Mouse (Mus musculus): ENCODE measurements around the gene Svs6.

DNA sequence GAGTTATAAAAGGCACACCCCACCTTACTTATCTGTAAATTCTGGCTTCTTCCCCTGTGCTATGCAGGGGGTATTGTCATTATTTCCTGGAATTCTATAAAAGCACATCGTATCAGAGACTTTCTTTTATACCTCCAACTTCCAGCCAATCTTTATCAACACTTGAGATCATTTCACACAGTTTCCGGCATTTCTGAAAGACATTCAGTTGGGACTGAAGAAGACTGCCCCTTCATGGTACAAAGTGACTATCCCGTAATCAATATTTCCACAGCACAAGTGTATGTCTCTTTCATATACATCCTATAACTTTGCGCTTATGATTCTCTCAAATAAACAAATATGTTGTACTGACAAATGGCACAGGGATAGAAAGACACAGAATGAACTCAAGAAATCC, 38.2 kb upstream of the Svs6 start, which contains the start of gene Svs4:
- TF ChIP-seq TAL1 (IDR thresholded peaks at IDR 0.05; ENCODE audit: low read length), result no peak
- no peak for TF ChIP-seq GATA1 (IDR thresholded peaks at IDR 0.05; ENCODE audit: low read length)
